Mouse (Mus musculus) testis, adult 2 months (tissue): ENCODE measurements at regions not wholly inside any gene's neighbourhood (a gene's known extent, or its start where the extent isn't known, plus 50 kb on each side); places are given as distances from the start of the nearest gene placed in this dataset.

ENCODE experiments used
- CTCF ChIP-seq: fragments of 200-500 bp; IDR thresholded peaks from 2 replicates; pipeline ENCODE4 v1.5.1; 2012; ENCODE audit warnings: low read depth, mild to moderate bottlenecking, inconsistent platforms, low read length, moderate library complexity; ENCODE audit not compliant: control insufficient read depth, insufficient read depth, insufficient replicate concordance
- POLR2A ChIP-seq: fragments of 200-500 bp; IDR thresholded peaks from 2 replicates; pipeline ENCODE4 v1.6.1; 2012; ENCODE audit warnings: low read depth, mild to moderate bottlenecking, inconsistent platforms, low read length, moderate library complexity; ENCODE audit not compliant: control insufficient read depth

DNA sequence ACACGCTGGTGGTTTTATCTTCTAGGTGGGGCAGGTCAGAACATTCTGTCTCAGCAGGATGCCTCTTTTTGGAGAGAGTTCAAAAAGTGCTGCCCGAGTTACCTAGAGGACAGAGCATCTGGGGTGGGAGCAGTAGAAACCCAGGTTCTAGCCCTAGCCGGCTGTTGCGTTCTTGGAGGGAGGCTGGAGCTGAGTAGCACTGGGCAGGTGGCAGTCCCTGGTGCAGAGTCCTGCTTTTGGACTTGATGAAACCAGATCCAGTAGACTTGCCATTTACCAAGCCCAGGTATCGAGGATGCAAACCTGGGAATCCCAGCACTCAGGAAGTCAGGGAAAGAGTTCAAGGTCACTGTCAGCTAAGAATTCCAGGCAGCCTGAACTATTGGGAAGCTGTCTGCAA is 110.3 kb upstream of the Atp1a1 start:
- TF ChIP-seq POLR2A, result no peak
- TF ChIP-seq CTCF, result no peak
